In genomic region chr1:97769904-97770753, GRCm38 (mm10) we compare ENCODE assay signal across 7 mouse cellular contexts. TPM values are rescaled to one million over a fixed set of nuclear protein-coding genes. Genes with fewer than 3 reads are reported as not detected.
DNase-seq lines count a peak whose midpoint lies in the region; ATAC-seq and TF ChIP-seq lines count a peak whose summit lies in the region.

Gene Gin1, plus strand, starts transcription at chr1:97770172.
Gene Ppip5k2, minus strand, starts transcription at chr1:97770411.

- peak; percentile 97 for ATAC-seq in intestine, postnatal 0 days
- peak; percentile 98 for ATAC-seq in midbrain, embryonic 12.5 days (ENCODE audit: low FRiP score, low read depth)

- H3K27ac ChIP-seq in embryonic facial prominence, embryonic 10.5 days (replicated peaks) = peak within 1 kb of the TSS; percentile 90
- H3K27ac ChIP-seq in intestine, postnatal 0 days (ENCODE audit: low read depth, low read length) = peak within 1 kb of the TSS; percentile 85
- H3K27ac ChIP-seq in midbrain, embryonic 12.5 days (replicated peaks) = peak within 1 kb of the TSS; percentile 85
- peak within 1 kb of the TSS; percentile 92 for H3K27ac ChIP-seq in small intestine, adult 2 months (ENCODE audit: insufficient read depth, low read depth, low read length)

- H3K4me2 ChIP-seq in intestine, postnatal 0 days (replicated peaks; ENCODE audit: low read depth) = peak within 1 kb of the TSS; percentile 83
- H3K4me2 ChIP-seq in midbrain, embryonic 12.5 days (replicated peaks) = peak within 1 kb of the TSS; percentile 79

- no peaks in the 10 kb centered on the region for H3K36me3 ChIP-seq in embryonic facial prominence, embryonic 10.5 days (replicated peaks)
- no peaks in the 10 kb centered on the region for H3K36me3 ChIP-seq in intestine, postnatal 0 days (ENCODE audit: control insufficient read depth, insufficient read depth)
- H3K36me3 ChIP-seq in midbrain, embryonic 12.5 days = no peaks in the 10 kb centered on the region
- no peaks in the 10 kb centered on the region for H3K36me3 ChIP-seq in small intestine, adult 2 months (ENCODE audit: control insufficient read depth, insufficient read depth, low read length)

- TF ChIP-seq CTCF in intestine, postnatal 0 days (IDR thresholded peaks at IDR 0.05; ENCODE audit: low read depth) = peak; percentile 64
- TF ChIP-seq CTCF in small intestine, adult 2 months (IDR thresholded peaks at IDR 0.05; ENCODE audit: extremely low read depth, insufficient read length, insufficient replicate concordance, low read depth, low read length) = peak; percentile 47; the same call in 1 of the 2 replicates

- peak within 1 kb of the TSS; percentile 85 for H3K9ac ChIP-seq in intestine, postnatal 0 days (ENCODE audit: low read depth, low read length)
- H3K9ac ChIP-seq in midbrain, embryonic 12.5 days (replicated peaks) = peak within 1 kb of the TSS; percentile 88

- H3K27me3 ChIP-seq in embryonic facial prominence, embryonic 10.5 days (replicated peaks; ENCODE audit: low read depth, poor library complexity, severe bottlenecking) = no peaks in the 10 kb centered on the region
- H3K27me3 ChIP-seq in intestine, postnatal 0 days (replicated peaks; ENCODE audit: control insufficient read depth, insufficient read depth, low read length) = no peaks in the 10 kb centered on the region
- H3K27me3 ChIP-seq in midbrain, embryonic 12.5 days = no peaks in the 10 kb centered on the region
- no peaks in the 10 kb centered on the region for H3K27me3 ChIP-seq in small intestine, adult 2 months (ENCODE audit: control insufficient read depth, insufficient read depth, low read length)

- no peaks in the 10 kb centered on the region for H3K9me3 ChIP-seq in embryonic facial prominence, embryonic 10.5 days
- no peaks in the 10 kb centered on the region for H3K9me3 ChIP-seq in intestine, postnatal 0 days (ENCODE audit: control insufficient read depth)
- H3K9me3 ChIP-seq in midbrain, embryonic 12.5 days = no peaks in the 10 kb centered on the region

- H3K4me1 ChIP-seq in embryonic facial prominence, embryonic 10.5 days = peaks cover 20% of the 10 kb centered on the region
- H3K4me1 ChIP-seq in intestine, postnatal 0 days (replicated peaks; ENCODE audit: control insufficient read depth, insufficient read depth, low read length) = 0 out of 2 replicates have a peak, but pooled peaks cover 5% of the 10 kb centered on the region
- H3K4me1 ChIP-seq in midbrain, embryonic 12.5 days = peaks cover 22% of the 10 kb centered on the region; the same call in 1 of the 2 replicates
- H3K4me1 ChIP-seq in small intestine, adult 2 months (ENCODE audit: control insufficient read depth, insufficient read depth, insufficient read length, low read length) = peaks cover 5% of the 10 kb centered on the region; the same call in 1 of the 2 replicates

- peak; percentile 96 for DNase-seq in adrenal gland, postnatal 10 days
- DNase-seq in embryonic facial prominence, embryonic 10.5 days (ENCODE audit: low spot score) = peak; percentile 96
- peak; percentile 76 for DNase-seq in gonadal fat pad, adult 2 months (ENCODE audit: low read depth)
- DNase-seq in left cerebral cortex, postnatal 4 days = peak; percentile 96

- intact Hi-C loops in left cerebral cortex, postnatal 4 days (cut with DNase I) = no loop called here

- WGBS in embryonic facial prominence, embryonic 10.5 days = under 1% methylated on average over 66 of the region's 66 CpGs
- under 1% methylated on average over 64 of the region's 66 CpGs for WGBS in intestine, postnatal 0 days
- under 1% methylated on average over 66 of the region's 66 CpGs for WGBS in midbrain, embryonic 12.5 days
- under 1% methylated on average over 66 of the region's 66 CpGs for WGBS in small intestine, adult 2 months

- H3K4me3 ChIP-seq in embryonic facial prominence, embryonic 10.5 days = peak within 1 kb of the TSS; percentile 90
- peak within 1 kb of the TSS; percentile 80 for H3K4me3 ChIP-seq in intestine, postnatal 0 days (ENCODE audit: low read depth, low read length)
- H3K4me3 ChIP-seq in midbrain, embryonic 12.5 days = peak within 1 kb of the TSS; percentile 90
- peak within 1 kb of the TSS; percentile 90 for H3K4me3 ChIP-seq in small intestine, adult 2 months (ENCODE audit: low read depth, low read length)

- peak; percentile 77; the same call in 1 of the 2 replicates for TF ChIP-seq POLR2A in small intestine, adult 2 months (IDR thresholded peaks at IDR 0.05; ENCODE audit: low read depth, low read length)

RNA-seq across cellular contexts. Expression of gene Gin1, which starts in this region (rescaled TPM):
- 10 to 100 TPM in 1 of 2 experiments, 1 to 10 TPM in 1; 7.9 to 10.6 TPM for total RNA-seq in adrenal gland, postnatal 10 days (2021)
- 15.9 and 17.4 TPM in 2 replicates for polyA plus RNA-seq in embryonic facial prominence, embryonic 10.5 days (2016; fragmentation: Nextera tagmentation; extraction: Ambion mirVana)
- 3.0 and 3.7 TPM in 2 replicates for polyA plus RNA-seq in gonadal fat pad, adult 2 months (2012; rRNA removed)
- polyA plus RNA-seq in intestine, postnatal 0 days (2015; fragmentation: Nextera tagmentation; extraction: Ambion mirVana) = 12.4 and 14.5 TPM in 2 replicates
- 1 to 10 TPM; 8.4 to 9.1 TPM for total RNA-seq in left cerebral cortex, postnatal 4 days (2021)
- 19.3 and 19.4 TPM in 2 replicates for polyA plus RNA-seq in midbrain, embryonic 12.5 days (2016; fragmentation: Nextera tagmentation; extraction: Ambion mirVana)
- polyA plus RNA-seq in small intestine, adult 2 months (2012; rRNA removed) = 0.38 and 0.94 TPM in 2 replicates

RNA-seq across cellular contexts. Expression of gene Ppip5k2, which starts in this region (rescaled TPM):
- 10 to 100 TPM; 16.1 to 19.7 TPM for total RNA-seq in adrenal gland, postnatal 10 days (2021)
- 56.0 and 56.7 TPM in 2 replicates for polyA plus RNA-seq in embryonic facial prominence, embryonic 10.5 days (2016; fragmentation: Nextera tagmentation; extraction: Ambion mirVana)
- polyA plus RNA-seq in gonadal fat pad, adult 2 months (2012; rRNA removed) = 4.5 and 5.4 TPM in 2 replicates
- 19.7 and 22.7 TPM in 2 replicates for polyA plus RNA-seq in intestine, postnatal 0 days (2015; fragmentation: Nextera tagmentation; extraction: Ambion mirVana)
- total RNA-seq in left cerebral cortex, postnatal 4 days (2021) = 10 to 100 TPM; 49.8 to 53.9 TPM
- polyA plus RNA-seq in midbrain, embryonic 12.5 days (2016; fragmentation: Nextera tagmentation; extraction: Ambion mirVana) = 52.6 and 60.8 TPM in 2 replicates
- 1.6 and 4.6 TPM in 2 replicates for polyA plus RNA-seq in small intestine, adult 2 months (2012; rRNA removed)

Comparison
In these comparisons a context has a peak if more than half of its experiments do, and no peak if none do; other contexts are left out.
1. Peak in every context shown above with its lines: DNase-seq, ATAC-seq, H3K4me3 ChIP-seq and H3K27ac ChIP-seq.